Mouse (Mus musculus) hindbrain, postnatal 0 days (tissue): ENCODE results near the gene Fstl5. TPM values are rescaled to one million over a fixed set of nuclear protein-coding genes. Genes with fewer than 3 reads are reported as not detected.

Source experiments
- ATAC-seq: fragments of 200-750 bp; cut with Nextera tagmentation; 2 replicates; pipeline ENCODE4 v1.8.0; 2017; ENCODE audit warnings: mild to moderate bottlenecking, moderate TSS enrichment, moderate library complexity
- DNase-seq: peaks from one replicate; pipeline ENCODE4 v3.0.0-alpha.2; 2015; ENCODE audit warnings: low spot score
- H3K27ac ChIP-seq: fragments of 300-500 bp; sonication (generic); 2 replicates; pipeline ENCODE4 v1.5.1; 2014; ENCODE audit warnings: mild to moderate bottlenecking
- H3K27me3 ChIP-seq: fragments of 300-500 bp; sonication (generic); 2 replicates; pipeline ENCODE4 v1.6.1; 2014; ENCODE audit warnings: low read length, mixed read lengths; ENCODE audit not compliant: insufficient read depth
- H3K36me3 ChIP-seq: fragments of 300-500 bp; sonication (generic); 2 replicates; pipeline ENCODE4 v1.6.1; 2014; ENCODE audit warnings: low read length, mixed read lengths; ENCODE audit not compliant: insufficient read depth
- H3K4me1 ChIP-seq: fragments of 300-500 bp; sonication (generic); 2 replicates; pipeline ENCODE4 v1.6.1; 2014; ENCODE audit warnings: antibody characterized with exemption, low read length, mixed read lengths; ENCODE audit not compliant: insufficient read depth
- H3K4me2 ChIP-seq: fragments of 300-500 bp; sonication (generic); 2 replicates; pipeline ENCODE4 v1.6.1; 2014; ENCODE audit warnings: low read depth, mild to moderate bottlenecking, low read length, moderate library complexity, mixed read lengths
- H3K4me3 ChIP-seq: fragments of 300-500 bp; sonication (generic); 2 replicates; pipeline ENCODE4 v1.5.1; 2014; ENCODE audit warnings: low read length
- H3K9ac ChIP-seq: fragments of 300-500 bp; sonication (generic); replicated peaks from 2 replicates; pipeline ENCODE4 v1.6.1; 2014; ENCODE audit warnings: mild to moderate bottlenecking, low read length, moderate library complexity, mixed read lengths
- H3K9me3 ChIP-seq: fragments of 300-500 bp; sonication (generic); 2 replicates; pipeline ENCODE4 v1.6.1; 2016; ENCODE audit warnings: low read length, mixed read lengths
- CTCF ChIP-seq: IDR thresholded peaks from 2 replicates; pipeline ENCODE4 v1.5.1; 2016; ENCODE audit warnings: antibody characterized with exemption, control low read depth, low read depth
- WGBS: fragments of 180-500 bp; shearing (Covaris S2); extraction: QIAGEN DNeasy Blood & Tissue Kit; methylation state at CpG from one replicate; pipeline ENCODE4 v1.1.7; 2014; 5-methylcytosine and 5-hydroxymethylcytosine counted together
- polyA plus RNA-seq: library from polyadenylated mRNA; unstranded; fragments of >200 nt; fragmentation: Nextera tagmentation; extraction: Ambion mirVana; gene quantifications from 2 replicates; pipeline ENCODE4 v1.2.1, GENCODE M21; 2015
- total RNA-seq: library from RNA; depleted of rRNA; stranded (reverse); fragments of >200 nt; gene quantifications from 2 replicates; pipeline ENCODE4 v1.2.3, GENCODE M21; 2014; rRNA removed

The Fstl5 gene
- 51.3 and 74.1 TPM in 2 replicates for total RNA-seq
- 43.6 and 48.9 TPM in 2 replicates for polyA plus RNA-seq

- Histone ChIP-seq H3K4me2 (peak within 1 kb of the TSS; percentile 59), H3K27me3 (no peaks in the 10 kb centered on the region), H3K36me3 (no peaks in the 10 kb centered on the region), H3K9ac (peak within 1 kb of the TSS; percentile 61), H3K4me3 (peak within 1 kb of the TSS; percentile 52), H3K9me3 (no peaks in the 10 kb centered on the region), H3K27ac (peak within 1 kb of the TSS; percentile 18; the same call in 1 of the 2 replicates), H3K4me1 (no peaks in the 10 kb centered on the region)
- DNase-seq, result peak; percentile 92
- 1% methylated on average over 28 of the region's 28 CpGs for WGBS
- peak; percentile 94 for ATAC-seq
- no peak for TF ChIP-seq CTCF
Observed at GRCm38 (mm10) chr3:76074060-76074707, at the start of gene Fstl5. Gene Fstl5 (plus strand): TSS chr3:76074270.

DNA sequence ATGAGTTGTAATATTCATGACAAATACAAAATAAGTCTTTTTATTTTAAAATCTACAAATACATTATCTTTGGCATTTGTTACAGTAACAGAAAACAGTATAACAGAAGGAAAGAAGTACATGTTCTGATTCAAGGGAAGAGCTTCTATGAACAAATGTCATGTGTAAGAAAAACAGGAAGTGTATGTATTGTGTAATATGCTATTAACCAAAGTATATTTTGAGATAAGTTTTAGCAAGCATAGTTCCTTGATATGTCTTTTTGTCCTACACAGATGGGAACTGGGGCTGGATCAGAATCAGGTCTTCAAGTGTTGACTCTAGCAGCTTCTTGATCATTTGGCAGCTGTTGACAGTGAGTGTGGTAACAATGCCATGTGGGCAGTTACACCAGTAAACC lies 48.5 kb upstream of the Fstl5 start:
- H3K9ac ChIP-seq, result no peak overlapping the region
- no peak overlapping the region for H3K4me3 ChIP-seq
- no peaks in the 10 kb centered on the region for H3K27me3 ChIP-seq
- no peaks in the 10 kb centered on the region for H3K36me3 ChIP-seq
- H3K9me3 ChIP-seq, result no peaks in the 10 kb centered on the region
- no peak overlapping the region for H3K4me2 ChIP-seq
- no peak for TF ChIP-seq CTCF
- H3K27ac ChIP-seq, result no peak overlapping the region
- no peaks in the 10 kb centered on the region for H3K4me1 ChIP-seq
- ATAC-seq (no peak), DNase-seq (no peak)

- H3K36me3 ChIP-seq, result no peaks in the 10 kb centered on the region
- no peak overlapping the region for H3K4me3 ChIP-seq
- no peaks in the 10 kb centered on the region for H3K27me3 ChIP-seq
- ATAC-seq, result no peak
- no peak overlapping the region for H3K27ac ChIP-seq
- no peaks in the 10 kb centered on the region for H3K4me1 ChIP-seq
- DNase-seq, result no peak
- no peak overlapping the region for H3K9ac ChIP-seq
- TF ChIP-seq CTCF, result no peak
- WGBS, result 84% methylated on average over 3 of the region's 3 CpGs
- H3K9me3 ChIP-seq, result no peaks in the 10 kb centered on the region
- no peak overlapping the region for H3K4me2 ChIP-seq
Observed at GRCm38 (mm10) chr3:76051124-76051523, 22.9 kb upstream of the Fstl5 start.

DNA sequence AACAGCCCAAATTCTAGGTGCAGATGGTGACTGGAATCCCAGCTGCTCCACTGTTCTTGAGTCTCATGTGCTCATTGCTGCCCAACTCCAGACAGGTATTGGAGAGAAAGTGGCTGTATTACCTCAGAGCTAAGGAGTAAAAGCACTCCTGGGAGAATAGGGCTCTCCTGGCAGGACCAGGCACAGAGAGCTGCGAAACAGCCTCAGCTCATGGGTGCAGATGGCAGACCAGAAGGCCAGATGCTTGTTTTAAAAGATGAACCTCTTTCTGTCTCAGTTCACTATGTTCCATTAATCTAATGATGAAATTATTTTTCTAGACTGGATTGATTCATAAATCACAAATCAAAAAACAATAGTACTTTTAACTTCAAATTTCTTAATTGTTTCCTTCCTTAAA lies 12.1 kb upstream of the Fstl5 start:
- 83% methylated on average over 1 of the region's 1 CpGs for WGBS
- no peak overlapping the region for H3K9ac ChIP-seq

DNA sequence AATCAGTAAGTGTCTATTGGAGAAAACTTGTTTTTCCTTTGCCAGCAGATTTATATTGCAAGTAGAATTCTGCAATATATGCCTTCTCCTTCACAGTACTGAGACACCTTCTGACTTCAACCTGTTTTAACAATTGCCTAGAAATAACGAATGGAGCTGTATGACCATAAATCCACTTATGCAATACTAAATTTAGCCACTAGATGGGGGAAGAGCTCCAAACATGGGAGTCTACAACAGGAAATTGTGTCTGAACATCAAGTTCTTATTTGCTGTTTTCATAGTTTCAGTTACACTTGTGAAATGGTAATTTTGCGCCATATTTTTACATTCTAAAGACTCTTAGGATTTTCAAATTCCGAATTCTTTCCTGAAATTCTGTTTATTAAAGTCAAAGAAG lies 6.2 kb upstream of the Fstl5 start:
- ATAC-seq (peak; percentile 53; the same call in 1 of the 2 replicates), DNase-seq (peak; percentile 95)
- Histone ChIP-seq H3K4me2 (no peak overlapping the region), H3K27me3 (no peaks in the 10 kb centered on the region), H3K9me3 (no peaks in the 10 kb centered on the region), H3K27ac (no peak overlapping the region), H3K9ac (no peak overlapping the region), H3K4me1 (no peaks in the 10 kb centered on the region), H3K36me3 (no peaks in the 10 kb centered on the region), H3K4me3 (no peak overlapping the region)
- peak; percentile 94 for TF ChIP-seq CTCF
- 1% methylated on average over 3 of the region's 3 CpGs for WGBS

More for the DNA sequence above, 12.1 kb upstream of the Fstl5 start:
- no peak for ATAC-seq
- Histone ChIP-seq H3K9me3 (no peaks in the 10 kb centered on the region), H3K4me3 (no peak overlapping the region), H3K4me1 (no peaks in the 10 kb centered on the region), H3K4me2 (no peak overlapping the region), H3K27ac (no peak overlapping the region), H3K36me3 (no peaks in the 10 kb centered on the region), H3K27me3 (no peaks in the 10 kb centered on the region)
- TF ChIP-seq CTCF, result no peak
- no peak for DNase-seq

DNA sequence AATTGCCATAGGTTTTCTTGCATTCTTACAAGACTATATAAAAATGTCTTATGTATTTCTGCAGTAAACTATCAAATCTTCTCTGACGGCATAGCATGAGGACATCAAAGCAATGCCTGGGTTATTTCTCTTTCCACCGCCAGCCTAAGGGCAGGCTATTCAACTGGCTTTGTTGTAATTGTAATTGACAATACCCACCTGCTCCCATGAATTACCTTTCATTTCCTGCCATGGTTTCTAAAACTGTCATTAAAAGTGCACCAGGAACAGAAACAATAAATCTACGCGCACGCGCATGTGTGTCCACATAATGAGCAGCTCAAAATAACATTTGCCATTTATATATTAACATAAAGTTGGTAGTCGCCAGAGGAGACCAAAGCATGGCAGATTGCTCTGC lies 1.2 kb upstream of the Fstl5 start:
- 65% methylated on average over 7 of the region's 7 CpGs for WGBS
- no peaks in the 10 kb centered on the region for H3K36me3 ChIP-seq
- DNase-seq, result no peak
- no peak overlapping the region for H3K4me3 ChIP-seq
- no peaks in the 10 kb centered on the region for H3K4me1 ChIP-seq
- H3K9ac ChIP-seq, result no peak overlapping the region
- ATAC-seq, result no peak
- no peaks in the 10 kb centered on the region for H3K27me3 ChIP-seq
- H3K27ac ChIP-seq, result no peak overlapping the region
- TF ChIP-seq CTCF, result no peak
- no peak overlapping the region for H3K4me2 ChIP-seq
- no peaks in the 10 kb centered on the region for H3K9me3 ChIP-seq

DNA sequence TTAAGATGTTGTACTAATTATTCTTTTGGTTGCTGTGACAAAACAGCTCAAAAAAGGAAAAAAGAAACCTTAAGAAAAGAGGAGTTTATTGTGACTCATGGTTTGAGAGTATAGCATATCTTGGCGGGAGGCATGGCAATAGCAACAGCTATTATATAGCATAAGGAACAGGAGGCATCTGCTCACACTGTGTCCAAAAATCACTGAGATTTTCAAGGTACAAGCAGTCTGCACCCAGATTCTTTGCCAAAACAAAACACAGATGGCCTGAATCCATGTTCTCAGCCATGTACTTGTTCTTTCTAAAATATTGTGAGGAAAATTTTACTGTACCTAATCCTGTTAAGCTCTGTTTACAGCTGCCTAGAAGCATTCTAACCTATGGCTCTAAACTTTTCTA lies 66.4 kb downstream of the Fstl5 start:
- Histone ChIP-seq H3K36me3 (no peaks in the 10 kb centered on the region), H3K27ac (no peak overlapping the region), H3K4me2 (no peak overlapping the region), H3K9ac (no peak overlapping the region), H3K27me3 (no peaks in the 10 kb centered on the region), H3K4me1 (no peaks in the 10 kb centered on the region), H3K9me3 (no peaks in the 10 kb centered on the region), H3K4me3 (no peak overlapping the region)
- ATAC-seq (no peak), DNase-seq (no peak)
- 88% methylated on average over 1 of the region's 1 CpGs for WGBS
- TF ChIP-seq CTCF, result no peak
